Mouse (Mus musculus) retina, adult 2 months (tissue): Measurements from ENCODE around the gene Cmc2.

Experiments used
- DNase-seq: peaks from one replicate; pipeline ENCODE4 v3.0.0-alpha.2; 2012; ENCODE audit warnings: low read depth, low spot score

Cmc2 gene

DNA sequence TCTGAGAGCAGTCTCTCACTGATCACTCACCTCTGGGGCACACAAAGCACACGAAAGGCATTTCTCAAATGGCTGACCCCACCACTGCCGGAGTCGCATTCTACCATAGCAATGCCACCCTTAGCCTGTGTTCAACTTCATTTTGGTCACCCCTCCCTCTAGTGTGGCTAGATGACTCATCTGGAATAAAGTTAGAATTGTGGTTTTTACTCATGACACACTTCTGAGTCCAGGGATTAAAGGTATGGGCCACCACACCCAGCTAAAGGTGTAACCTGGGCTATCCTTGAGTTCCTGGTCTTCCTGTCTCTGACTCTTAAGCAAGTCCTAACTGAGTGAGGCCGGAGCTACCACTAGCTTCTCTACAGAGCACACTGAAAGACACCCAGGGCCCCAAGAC, 15.4 kb downstream of the Cmc2 start:
- no peak for DNase-seq

DNA sequence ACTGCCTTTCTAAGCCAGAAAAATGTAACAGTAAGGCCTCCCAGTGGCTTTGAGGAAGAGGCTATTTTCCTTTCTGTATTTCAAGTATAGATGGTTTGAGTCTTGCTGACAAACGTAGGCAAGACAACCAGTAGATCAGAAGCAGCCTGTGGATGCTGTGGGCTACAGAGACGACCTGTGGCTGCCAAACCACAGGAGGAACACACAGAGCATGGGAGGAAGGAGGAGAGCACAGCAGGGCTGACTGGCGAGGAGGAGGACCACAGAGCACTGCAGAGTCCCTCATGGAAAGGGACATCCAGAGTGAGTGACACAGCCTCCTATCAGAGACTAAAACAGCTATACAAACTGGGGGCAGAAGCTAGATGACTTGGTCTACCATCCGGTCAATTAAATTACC, 16.0 kb downstream of the Cmc2 start:
- DNase-seq: no peak

GRCm38 (mm10) chr8:116904736-116905135, 16.5 kb downstream of the Cmc2 start:
- DNase-seq: no peak

DNA sequence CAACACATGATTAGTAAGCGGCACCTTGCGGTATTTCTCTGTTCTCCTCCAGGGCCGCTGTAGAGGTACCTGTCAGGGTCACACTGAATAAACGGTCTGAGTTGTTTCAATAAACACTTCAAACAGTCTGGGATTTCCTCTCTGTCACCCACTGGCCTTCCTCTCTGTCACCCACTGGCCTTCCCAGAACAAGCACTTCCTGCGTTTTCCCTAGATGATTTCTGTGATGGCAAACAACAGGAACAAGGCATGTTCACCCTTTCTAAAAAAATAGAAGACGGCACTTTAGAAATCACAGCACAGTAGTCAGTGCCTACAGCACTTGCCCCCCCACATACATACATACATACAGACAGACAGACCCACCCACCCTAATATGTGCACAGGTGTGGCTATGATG, 25.7 kb downstream of the Cmc2 start:
- no peak for DNase-seq

DNA sequence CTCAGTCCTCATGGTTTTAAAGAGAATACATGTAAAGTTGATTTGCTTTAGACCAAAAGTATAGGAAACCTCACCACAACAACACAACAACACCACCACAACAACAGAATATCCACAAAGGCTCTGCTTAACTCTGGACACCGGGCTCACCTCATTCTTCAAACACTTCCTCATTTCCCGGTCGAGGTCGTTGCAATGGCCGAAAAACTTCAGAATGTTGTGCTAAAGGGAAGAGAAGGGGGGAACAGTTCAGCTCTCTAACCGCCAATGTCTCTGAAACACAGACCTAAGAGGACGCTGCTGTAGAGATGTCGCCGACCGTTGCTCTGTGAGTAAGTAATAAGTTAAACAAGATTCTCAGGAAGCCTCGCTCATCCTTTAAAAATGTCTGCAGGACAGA, 27.3 kb downstream of the Cmc2 start:
- DNase-seq: no peak

- DNase-seq: no peak
Measured at GRCm38 (mm10) chr8:116892636-116893035, 28.6 kb downstream of the Cmc2 start.

- no peak for DNase-seq
Measured at GRCm38 (mm10) chr8:116892130-116892529, 29.1 kb downstream of the Cmc2 start.

GRCm38 (mm10) chr8:116891446-116891845, 29.8 kb downstream of the Cmc2 start:
- no peak for DNase-seq

- no peak for DNase-seq
Measured at GRCm38 (mm10) chr8:116887813-116888212, 33.4 kb downstream of the Cmc2 start.

DNA sequence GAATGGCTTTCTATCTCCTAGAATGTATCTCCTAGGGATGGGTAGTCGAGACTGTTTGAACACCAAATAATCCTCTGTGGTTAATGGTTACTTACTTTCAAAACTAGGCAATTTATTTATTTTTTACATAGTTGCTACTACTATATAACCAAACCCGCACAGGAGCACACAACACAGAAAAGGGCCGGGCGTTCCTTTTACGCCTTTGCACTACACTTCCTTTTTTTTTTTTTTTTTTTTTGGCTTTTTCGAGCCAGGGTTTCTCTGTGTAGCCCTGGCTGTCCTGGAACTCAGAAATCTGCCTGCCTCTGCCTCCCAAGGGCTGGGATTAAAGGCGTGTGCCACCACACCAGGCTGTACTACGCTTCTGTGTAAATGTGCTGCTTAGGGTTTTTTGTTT, 39.9 kb downstream of the Cmc2 start:
- DNase-seq: no peak

GRCm38 (mm10) chr8:116875798-116876450, 45.3 kb downstream of the Cmc2 start:
- DNase-seq: no peak

DNA sequence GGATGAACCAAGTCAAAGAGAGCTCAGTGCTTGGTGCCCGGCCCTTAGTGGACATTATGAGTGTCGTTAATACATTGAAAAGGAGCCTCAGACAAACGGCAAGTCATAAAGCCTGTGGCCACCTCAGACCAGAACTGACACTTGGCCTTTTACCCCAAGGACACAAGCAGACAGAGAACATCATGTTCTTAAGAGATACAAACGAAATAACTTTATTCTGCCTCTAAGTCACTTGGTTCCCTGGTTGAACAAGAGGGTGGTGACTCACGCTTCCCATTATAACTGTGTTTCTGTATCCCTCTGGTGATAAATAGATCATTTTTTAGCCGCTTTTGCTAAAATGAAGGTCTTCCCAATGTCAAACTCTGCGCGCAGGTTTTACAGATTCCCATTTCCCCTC, 47.3 kb downstream of the Cmc2 start:
- no peak for DNase-seq

GRCm38 (mm10) chr8:116873586-116873985, 47.7 kb downstream of the Cmc2 start:
- DNase-seq: no peak

DNA sequence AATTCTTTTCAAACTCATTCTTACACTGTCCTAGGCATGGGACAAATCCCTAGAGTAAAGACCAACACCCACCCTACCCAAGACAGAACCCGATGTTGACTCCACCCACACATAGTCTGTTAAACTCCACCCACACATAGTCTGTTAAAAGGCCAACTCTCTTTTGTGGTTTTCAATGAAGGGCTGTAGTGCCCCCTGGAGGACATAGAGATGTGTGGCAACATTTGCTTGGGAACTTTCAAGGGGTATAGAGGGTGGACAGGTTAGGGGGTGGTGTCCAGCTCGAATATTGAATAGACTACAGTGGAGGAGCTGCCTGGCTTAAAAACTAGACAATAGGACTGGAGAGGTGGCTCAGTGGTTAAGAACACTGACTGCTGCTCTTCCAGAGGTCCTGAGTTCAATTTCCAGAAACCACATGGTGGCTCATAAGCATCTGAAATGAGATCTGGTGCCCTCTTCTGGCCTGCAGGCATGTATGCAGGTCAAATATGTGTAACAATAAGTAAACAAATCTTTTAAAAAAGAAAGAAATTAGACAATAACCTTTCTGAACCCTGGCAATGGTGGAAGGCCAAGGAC, 48.4 kb downstream of the Cmc2 start:
- DNase-seq: no peak

DNA sequence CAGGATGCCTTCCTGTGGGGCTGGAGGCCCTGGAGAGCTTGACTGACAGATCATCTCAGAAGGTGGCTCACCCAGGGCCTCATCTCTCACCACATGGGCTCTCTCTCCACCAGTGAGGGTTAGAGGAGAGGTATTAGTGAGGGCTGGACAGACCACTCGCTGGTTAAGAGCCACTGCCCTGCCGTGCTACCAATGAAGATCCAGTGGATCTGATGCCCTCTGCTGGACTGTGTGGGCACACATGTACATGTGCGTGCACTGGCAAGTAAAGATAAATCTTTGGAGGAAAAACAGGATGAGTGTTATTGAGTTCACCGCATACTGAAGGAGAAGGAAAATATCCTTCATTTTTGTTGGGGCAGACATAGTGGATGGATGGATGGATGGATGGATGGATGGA, 52.6 kb downstream of the Cmc2 start:
- no peak for DNase-seq

DNA sequence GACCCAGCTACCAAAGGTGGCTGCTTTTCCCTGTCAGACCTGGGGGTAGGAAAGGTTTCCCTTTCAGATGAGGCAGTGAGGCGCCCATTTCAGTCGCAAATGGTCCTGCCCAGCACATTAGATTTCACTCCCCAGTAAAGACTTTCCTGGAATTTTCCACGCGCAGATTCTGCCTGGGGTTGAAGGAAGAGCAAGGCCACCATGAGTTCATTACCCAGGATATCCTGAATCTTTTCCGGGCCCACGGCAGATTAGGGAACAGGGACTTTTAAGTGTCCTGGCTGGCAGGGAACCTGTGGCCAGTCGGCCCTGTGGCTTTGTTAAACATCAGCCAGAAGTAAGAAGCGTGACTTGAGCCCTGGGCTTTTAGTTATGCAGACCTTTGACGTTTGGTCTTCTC, 53.9 kb downstream of the Cmc2 start:
- DNase-seq: no peak

GRCm38 (mm10) chr8:116866118-116866903, 54.9 kb downstream of the Cmc2 start:
- DNase-seq: no peak

DNA sequence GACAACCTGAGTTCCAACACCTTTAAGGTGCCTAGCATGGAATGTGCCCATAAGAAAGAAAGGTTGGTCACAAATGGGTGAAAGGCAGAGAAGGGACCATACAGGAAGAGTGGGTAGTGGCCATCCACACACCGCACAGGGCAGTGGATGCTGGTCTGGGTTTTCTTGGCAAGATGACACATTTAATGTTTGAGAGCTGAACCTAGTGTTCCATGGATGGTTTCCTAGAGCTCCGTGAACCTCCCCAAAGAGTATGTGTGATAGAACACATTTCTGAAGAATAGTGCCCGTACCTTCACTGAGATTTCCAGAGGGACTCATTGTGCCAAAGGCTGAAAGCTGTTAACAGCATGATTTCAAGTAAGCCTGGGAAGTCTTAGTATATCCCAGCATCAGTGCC, 56.7 kb downstream of the Cmc2 start:
- no peak for DNase-seq

DNA sequence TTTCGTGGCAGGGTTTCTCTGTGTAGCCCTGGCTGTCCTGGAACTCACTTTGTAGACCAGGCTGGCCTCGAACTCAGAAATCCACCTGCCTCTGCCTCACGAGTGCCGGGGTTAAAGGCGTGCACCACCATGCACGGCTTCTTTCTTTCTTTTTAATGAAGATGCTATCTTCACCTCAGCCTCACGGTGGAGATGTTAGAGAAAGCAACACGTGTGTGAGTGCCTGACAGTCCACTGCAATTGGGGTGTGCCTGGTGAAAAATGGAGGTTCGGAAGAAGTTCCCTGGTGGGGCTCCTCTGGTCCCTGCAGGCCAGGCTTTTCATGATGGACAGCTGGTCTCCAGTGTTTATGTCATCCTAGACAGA, 57.2 kb downstream of the Cmc2 start:
- no peak for DNase-seq

DNA sequence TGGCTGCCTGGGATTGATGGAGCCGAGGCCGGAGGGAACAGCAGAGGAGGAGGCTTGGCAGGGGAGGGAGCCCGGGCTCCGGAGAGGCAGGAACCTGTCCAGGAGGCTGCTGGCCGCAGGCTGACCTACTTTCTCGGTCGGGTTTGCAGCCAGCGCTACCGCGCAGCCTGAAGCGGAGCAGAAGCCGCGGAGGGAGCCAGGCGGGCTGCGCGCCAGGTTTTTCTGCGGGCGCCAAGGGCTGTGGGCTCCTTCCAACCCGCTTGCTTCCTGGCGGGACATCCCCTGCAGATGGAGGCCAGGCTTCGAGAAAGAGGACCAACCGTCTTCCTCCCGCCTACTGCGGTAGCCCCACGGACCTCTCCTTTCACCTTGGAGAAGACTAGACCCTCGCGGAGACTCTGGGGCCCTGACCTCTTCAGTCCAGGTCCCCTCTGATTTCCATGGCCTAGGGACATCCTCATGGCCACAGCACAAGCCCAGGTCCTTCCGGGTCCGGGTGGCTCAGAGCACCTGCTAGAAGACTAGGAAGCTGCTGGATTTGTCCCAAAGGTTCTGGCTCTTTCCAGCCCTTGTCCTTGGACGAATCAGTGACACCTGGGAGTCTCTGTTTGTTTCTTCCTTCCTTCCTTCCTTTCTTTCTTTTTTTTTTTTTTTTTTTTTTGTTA, 57.8 kb downstream of the Cmc2 start:
- peak; percentile 38 for DNase-seq

- no peak for DNase-seq
Measured at GRCm38 (mm10) chr8:116862191-116862590, 59.1 kb downstream of the Cmc2 start.

DNA sequence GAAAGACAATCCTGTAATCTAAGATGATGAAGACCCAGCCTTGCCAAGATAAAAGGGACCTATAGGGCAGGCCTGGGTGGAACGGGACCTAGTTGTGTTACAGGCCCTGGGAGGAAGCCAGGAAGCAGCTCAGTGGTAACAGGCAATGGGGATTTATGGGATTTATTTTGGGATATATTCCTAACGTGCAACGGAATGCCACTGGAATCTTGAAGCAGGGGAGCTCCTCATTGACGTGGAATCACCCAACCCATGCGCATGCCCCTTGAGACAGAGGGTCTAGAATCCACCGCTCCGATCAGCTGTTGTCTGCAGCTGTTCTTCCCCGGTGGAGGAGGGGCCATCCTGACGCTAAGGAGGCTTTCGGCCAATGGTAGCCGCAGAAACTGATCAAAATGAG, 69.2 kb downstream of the Cmc2 start:
- DNase-seq: no peak

DNA sequence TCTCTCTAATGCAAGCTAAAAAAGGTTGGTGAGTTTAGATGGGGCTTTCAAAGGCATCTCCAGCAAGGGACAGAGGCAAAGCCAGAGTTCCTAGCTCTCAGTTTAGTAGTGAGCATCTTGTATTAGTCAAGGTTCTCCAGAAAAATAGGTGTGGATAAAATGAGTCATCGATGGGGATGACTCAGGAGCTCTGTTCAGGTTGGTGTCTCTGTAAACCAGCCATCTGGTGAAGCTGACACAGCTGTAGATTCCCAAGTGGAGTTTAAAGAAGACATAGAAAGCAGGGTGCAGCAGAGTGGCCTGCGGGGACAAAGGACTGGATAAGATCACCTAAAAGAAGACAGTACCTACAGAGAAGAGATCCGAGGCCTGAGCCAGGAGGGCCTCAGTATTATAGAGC, 73.2 kb downstream of the Cmc2 start:
- no peak for DNase-seq
